Mouse (Mus musculus) liver, embryonic 14.5 days (tissue): ENCODE results near the gene Lama2. TPM values are rescaled to one million over a fixed set of nuclear protein-coding genes. Genes with fewer than 3 reads are reported as not detected.

Source experiments
- ATAC-seq: fragments of 200-750 bp; cut with Nextera tagmentation; 2 replicates; pipeline ENCODE4 v1.8.0; 2017; ENCODE audit warnings: moderate number of reproducible peaks, mild to moderate bottlenecking, moderate library complexity; ENCODE audit not compliant: insufficient read depth
- DNase-seq, 3 experiments: peaks; one replicate each; pipeline ENCODE4 v3.0.0-alpha.2; 2012 to 2013; ENCODE audit warnings: low read depth in 3 of 3, low spot score in 3 of 3
- H3K27ac ChIP-seq: fragments of 300-500 bp; sonication (generic); 2 replicates; pipeline ENCODE4 v1.5.1; 2014; ENCODE audit warnings: moderate library complexity, mild to moderate bottlenecking, control low read depth, inconsistent platforms
- H3K27me3 ChIP-seq: fragments of 300-500 bp; sonication (generic); 2 replicates; pipeline ENCODE4 v1.6.1; 2014; ENCODE audit warnings: mild to moderate bottlenecking, low read length, moderate library complexity; ENCODE audit not compliant: control insufficient read depth, insufficient read depth
- H3K36me3 ChIP-seq: fragments of 300-500 bp; sonication (generic); replicated peaks from 2 replicates; pipeline ENCODE4 v1.6.1; 2014; ENCODE audit warnings: low read depth; ENCODE audit not compliant: control insufficient read depth, insufficient read depth
- H3K4me1 ChIP-seq, 2 experiments: fragments of 200-500 bp in 1 of 2; fragments of 300-500 bp in 1 of 2; sonication (generic) in 1 of 2; replicated peaks; 2 replicates each; pipeline ENCODE4 v1.6.1; 2012 to 2014; ENCODE audit warnings: antibody characterized with exemption in 1 of 2, inconsistent platforms in 1 of 2, low read length in 1 of 2; ENCODE audit not compliant: control insufficient read depth in 2 of 2, insufficient read depth in 2 of 2
- H3K4me2 ChIP-seq: fragments of 300-500 bp; sonication (generic); 2 replicates; pipeline ENCODE4 v1.6.1; 2014; ENCODE audit warnings: low read depth, mild to moderate bottlenecking, control low read depth, moderate library complexity
- H3K4me3 ChIP-seq, 2 experiments: fragments of 200-500 bp in 1 of 2; fragments of 300-500 bp in 1 of 2; sonication (generic) in 1 of 2; 2 replicates each; pipeline ENCODE4 v1.5.1; 2012 to 2014; ENCODE audit warnings: low read depth in 2 of 2, low read length in 2 of 2, mild to moderate bottlenecking in 2 of 2, control low read depth in 1 of 2, inconsistent platforms in 1 of 2, moderate library complexity in 1 of 2; ENCODE audit not compliant: insufficient read depth in 1 of 2
- H3K9ac ChIP-seq: fragments of 300-500 bp; sonication (generic); replicated peaks from 2 replicates; pipeline ENCODE4 v1.6.1; 2014; ENCODE audit warnings: mild to moderate bottlenecking, control low read depth, moderate library complexity
- H3K9me3 ChIP-seq: fragments of 300-500 bp; sonication (generic); 2 replicates; pipeline ENCODE4 v1.6.1; 2016; ENCODE audit warnings: low read length, mixed read lengths; ENCODE audit not compliant: control insufficient read depth
- CTCF ChIP-seq: IDR thresholded peaks from 2 replicates; pipeline ENCODE4 v1.5.1; 2016; ENCODE audit warnings: antibody characterized with exemption, low read depth, control low read depth
- EP300 ChIP-seq: IDR thresholded peaks from 2 replicates; pipeline ENCODE4 v1.6.1; 2016; ENCODE audit warnings: antibody characterized with exemption, low read depth
- WGBS: fragments of 180-500 bp; shearing (Covaris S2); extraction: QIAGEN DNeasy Blood & Tissue Kit; methylation state at CpG from one replicate; pipeline ENCODE4 v1.1.7; 2014; ENCODE audit not compliant: insufficient replicate concordance; 5-methylcytosine and 5-hydroxymethylcytosine counted together
- polyA plus RNA-seq, 2 experiments: library from polyadenylated mRNA; depleted of rRNA in 1 of 2; stranded (reverse) in 1 of 2; unstranded in 1 of 2; fragments of >200 nt; fragmentation: Nextera tagmentation in 1 of 2; extraction: Ambion mirVana in 1 of 2; gene quantifications; 2 replicates each; pipeline versions ENCODE4 v1.2.1 to v1.2.3; 2012 to 2014

The Lama2 gene
- polyA plus RNA-seq, 2 experiments = 0.20 to 0.67 TPM

GRCm38 (mm10) chr10:27635721-27636120 is 16.2 kb upstream of the Lama2 start:
- no peak for ATAC-seq
- Histone ChIP-seq H3K9me3 (no peaks in the 10 kb centered on the region), H3K36me3 (no peaks in the 10 kb centered on the region), H3K4me2 (no peak overlapping the region), H3K27me3 (no peaks in the 10 kb centered on the region), H3K4me1 (no peaks in the 10 kb centered on the region), H3K4me3 (no peak overlapping the region), H3K9ac (no peak overlapping the region), H3K27ac (no peak overlapping the region)
- WGBS = 38% methylated on average over 2 of the region's 2 CpGs
- DNase-seq = no peak
- TF ChIP-seq EP300 = no peak

- Histone ChIP-seq H3K27me3 (no peaks in the 10 kb centered on the region), H3K4me1 (no peaks in the 10 kb centered on the region), H3K9ac (no peak overlapping the region), H3K36me3 (no peaks in the 10 kb centered on the region), H3K9me3 (no peaks in the 10 kb centered on the region), H3K27ac (no peak overlapping the region), H3K4me3 (no peak overlapping the region), H3K4me2 (no peak overlapping the region)
- no peak for TF ChIP-seq CTCF
- no peak for TF ChIP-seq EP300
- 61% methylated on average over 4 of the region's 4 CpGs for WGBS
- DNase-seq = no peak
- no peak for ATAC-seq
These were observed 11.4 kb upstream of the Lama2 start for GRCm38 (mm10) chr10:27631002-27631401.

GRCm38 (mm10) chr10:27621697-27622449 is 2.3 kb upstream of the Lama2 start:
- TF ChIP-seq CTCF (no peak), EP300 (no peak)
- 45% methylated on average over 9 of the region's 9 CpGs for WGBS
- DNase-seq (no peak), ATAC-seq (no peak)
- H3K4me1 ChIP-seq = no peaks in the 10 kb centered on the region
- no peak overlapping the region for H3K27ac ChIP-seq
- H3K9me3 ChIP-seq = no peaks in the 10 kb centered on the region
- H3K9ac ChIP-seq = no peak overlapping the region
- H3K36me3 ChIP-seq = no peaks in the 10 kb centered on the region
- H3K27me3 ChIP-seq = no peaks in the 10 kb centered on the region
- H3K4me3 ChIP-seq = no peak overlapping the region
- H3K4me2 ChIP-seq = no peak overlapping the region

- ATAC-seq = no peak
- no peak overlapping the region for H3K27ac ChIP-seq
- no peaks in the 10 kb centered on the region for H3K9me3 ChIP-seq
- WGBS = 57% methylated on average over 4 of the region's 4 CpGs
- TF ChIP-seq EP300 (no peak), CTCF (no peak)
- H3K27me3 ChIP-seq = no peaks in the 10 kb centered on the region
- H3K4me3 ChIP-seq = no peak overlapping the region
- no peak for DNase-seq
- H3K36me3 ChIP-seq = no peaks in the 10 kb centered on the region
- no peak overlapping the region for H3K9ac ChIP-seq
- H3K4me1 ChIP-seq = no peaks in the 10 kb centered on the region
- H3K4me2 ChIP-seq = no peak overlapping the region
These were observed 2.0 kb downstream of the Lama2 start for GRCm38 (mm10) chr10:27617522-27618020.

DNA sequence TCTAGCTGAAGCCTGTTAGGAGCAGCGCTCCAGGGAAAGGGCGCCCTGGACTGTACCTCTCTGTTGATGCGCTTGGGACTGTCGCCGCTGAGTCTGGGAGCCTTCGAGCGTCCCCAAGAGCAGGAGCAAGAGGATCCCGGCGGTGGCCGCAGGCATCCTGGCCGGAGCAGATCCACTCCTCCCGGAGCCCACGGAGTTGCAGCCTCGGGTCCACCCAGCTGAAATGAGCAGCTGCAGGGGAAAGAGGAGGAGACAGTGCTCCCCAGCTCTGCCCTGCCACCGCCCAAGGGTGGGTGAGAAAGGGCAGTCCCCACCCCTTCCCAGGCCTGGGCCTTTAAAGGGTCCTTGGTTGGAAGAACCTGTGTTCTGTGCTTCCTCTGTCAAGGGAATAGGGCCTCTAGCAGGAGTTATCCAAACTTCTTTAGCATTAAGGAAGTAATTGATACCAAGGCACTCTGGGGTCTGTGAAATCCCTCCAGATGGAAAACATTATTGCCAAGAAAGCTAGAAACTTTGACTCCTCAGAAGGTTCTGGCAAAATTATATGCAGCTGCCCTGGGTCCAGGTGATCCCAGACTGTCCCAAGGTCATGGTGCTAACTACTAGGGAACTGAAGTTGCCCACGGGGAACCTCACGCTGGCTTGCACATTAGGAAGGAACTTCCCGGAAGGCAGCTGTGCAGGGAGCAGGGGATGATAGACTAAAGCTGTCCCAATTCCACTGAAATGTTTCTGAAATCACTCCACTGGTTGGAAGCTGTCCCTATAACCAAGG is 2.7 kb downstream of the Lama2 start:
- Histone ChIP-seq H3K9me3 (no peaks in the 10 kb centered on the region), H3K4me3 (no peak overlapping the region), H3K27me3 (no peaks in the 10 kb centered on the region), H3K9ac (no peak overlapping the region), H3K27ac (no peak overlapping the region), H3K4me1 (no peaks in the 10 kb centered on the region), H3K36me3 (no peaks in the 10 kb centered on the region), H3K4me2 (no peak overlapping the region)
- WGBS = 13% methylated on average over 18 of the region's 18 CpGs
- ATAC-seq = no peak
- DNase-seq = no peak
- no peak for TF ChIP-seq EP300
- TF ChIP-seq CTCF = no peak
